Mouse (Mus musculus) testis, adult 2 months (tissue): Measurements from ENCODE around the gene Vps51. TPM values are rescaled to one million over a fixed set of nuclear protein-coding genes. Genes with fewer than 3 reads are reported as not detected.

Source experiments
- H3K27ac ChIP-seq: fragments of 200-500 bp; 2 replicates; pipeline ENCODE4 v1.5.1; 2012; ENCODE audit warnings: low read depth, low read length; ENCODE audit not compliant: control insufficient read depth, insufficient read depth
- H3K27me3 ChIP-seq: fragments of 200-500 bp; 2 replicates; pipeline ENCODE4 v1.6.1; 2012; ENCODE audit warnings: mild to moderate bottlenecking, low read length, moderate library complexity; ENCODE audit not compliant: control insufficient read depth, insufficient read depth
- H3K36me3 ChIP-seq: fragments of 200-500 bp; 2 replicates; pipeline ENCODE4 v1.6.1; 2012; ENCODE audit warnings: mild to moderate bottlenecking, low read length; ENCODE audit not compliant: control insufficient read depth, insufficient read depth
- H3K4me1 ChIP-seq: fragments of 200-500 bp; 2 replicates; pipeline ENCODE4 v1.6.1; 2012; ENCODE audit warnings: low read length; ENCODE audit not compliant: control insufficient read depth, insufficient read depth
- H3K4me3 ChIP-seq: fragments of 200-500 bp; 2 replicates; pipeline ENCODE4 v1.5.1; 2012; ENCODE audit warnings: low read depth, mild to moderate bottlenecking, low read length, moderate library complexity, mixed read lengths; ENCODE audit not compliant: control insufficient read depth
- CTCF ChIP-seq: fragments of 200-500 bp; IDR thresholded peaks from 2 replicates; pipeline ENCODE4 v1.5.1; 2012; ENCODE audit warnings: low read depth, mild to moderate bottlenecking, inconsistent platforms, low read length, moderate library complexity; ENCODE audit not compliant: control insufficient read depth, insufficient read depth, insufficient replicate concordance
- POLR2A ChIP-seq: fragments of 200-500 bp; IDR thresholded peaks from 2 replicates; pipeline ENCODE4 v1.6.1; 2012; ENCODE audit warnings: low read depth, mild to moderate bottlenecking, inconsistent platforms, low read length, moderate library complexity; ENCODE audit not compliant: control insufficient read depth
- polyA plus RNA-seq: library from polyadenylated mRNA; depleted of rRNA; stranded (reverse); fragments of >200 nt; gene quantifications from 2 replicates; pipeline ENCODE4 v1.2.3, GENCODE M21; 2012; rRNA removed

Vps51 gene
- polyA plus RNA-seq, 1 experiment, result 52.1 TPM

GRCm38 (mm10) chr19:6030520-6031280, 46.3 kb downstream of the Vps51 start:
- Histone ChIP-seq H3K4me3 (no peak overlapping the region), H3K27ac (no peak overlapping the region), H3K36me3 (no peaks in the 10 kb centered on the region), H3K4me1 (peaks cover 2% of the 10 kb centered on the region; the same call in 1 of the 2 replicates), H3K27me3 (no peaks in the 10 kb centered on the region)
- TF ChIP-seq CTCF (no peak), POLR2A (no peak)

GRCm38 (mm10) chr19:6029426-6029825, 47.6 kb downstream of the Vps51 start:
- no peak overlapping the region for H3K27ac ChIP-seq
- H3K4me3 ChIP-seq, result no peak overlapping the region
- no peaks in the 10 kb centered on the region for H3K27me3 ChIP-seq
- peaks cover 2% of the 10 kb centered on the region; the same call in 1 of the 2 replicates for H3K4me1 ChIP-seq
- H3K36me3 ChIP-seq, result no peaks in the 10 kb centered on the region
- no peak for TF ChIP-seq CTCF
- TF ChIP-seq POLR2A, result no peak

GRCm38 (mm10) chr19:6028991-6029390, 48.0 kb downstream of the Vps51 start:
- Histone ChIP-seq H3K4me1 (peaks cover 2% of the 10 kb centered on the region; the same call in 1 of the 2 replicates), H3K27me3 (no peaks in the 10 kb centered on the region)
- TF ChIP-seq CTCF (no peak), POLR2A (no peak)

GRCm38 (mm10) chr19:6023930-6024329, 53.1 kb downstream of the Vps51 start:
- H3K4me3 ChIP-seq, result no peak overlapping the region
- no peak overlapping the region for H3K27ac ChIP-seq
- H3K27me3 ChIP-seq, result no peaks in the 10 kb centered on the region
- TF ChIP-seq POLR2A (no peak), CTCF (no peak)
- no peaks in the 10 kb centered on the region; the same call in 1 of the 2 replicates for H3K4me1 ChIP-seq
- H3K36me3 ChIP-seq, result no peaks in the 10 kb centered on the region

More at GRCm38 (mm10) chr19:6028991-6029390, 48.0 kb downstream of the Vps51 start:
- Histone ChIP-seq H3K36me3 (no peaks in the 10 kb centered on the region), H3K27ac (no peak overlapping the region), H3K4me3 (no peak overlapping the region)

- Histone ChIP-seq H3K27ac (no peak overlapping the region), H3K4me3 (no peak overlapping the region), H3K4me1 (no peaks in the 10 kb centered on the region; the same call in 1 of the 2 replicates), H3K36me3 (no peaks in the 10 kb centered on the region), H3K27me3 (no peaks in the 10 kb centered on the region)
- TF ChIP-seq CTCF, result no peak
- no peak for TF ChIP-seq POLR2A
Measured at GRCm38 (mm10) chr19:6023059-6023458, 54.0 kb downstream of the Vps51 start.

GRCm38 (mm10) chr19:6020276-6020675, 56.8 kb downstream of the Vps51 start:
- Histone ChIP-seq H3K4me1 (peaks cover 4% of the 10 kb centered on the region; the same call in 1 of the 2 replicates), H3K27ac (no peak overlapping the region), H3K27me3 (no peaks in the 10 kb centered on the region), H3K36me3 (no peaks in the 10 kb centered on the region), H3K4me3 (no peak overlapping the region)
- no peak for TF ChIP-seq POLR2A
- no peak for TF ChIP-seq CTCF

GRCm38 (mm10) chr19:6018142-6019089, 58.6 kb downstream of the Vps51 start:
- no peak overlapping the region for H3K27ac ChIP-seq
- peaks cover 4% of the 10 kb centered on the region; the same call in 1 of the 2 replicates for H3K4me1 ChIP-seq
- TF ChIP-seq CTCF, result peak; percentile 85; the same call in 1 of the 2 replicates
- TF ChIP-seq POLR2A, result no peak
- no peaks in the 10 kb centered on the region for H3K27me3 ChIP-seq
- no peaks in the 10 kb centered on the region for H3K36me3 ChIP-seq
- H3K4me3 ChIP-seq, result no peak overlapping the region

Other genes with a start within 250 kb of the Vps51 start
- 25.3 and 28.1 TPM in 2 replicates for gene Frmd8, start 202.0 kb downstream of the Vps51 start, polyA plus RNA-seq
- gene Slc25a45, start 199.4 kb downstream of the Vps51 start, polyA plus RNA-seq, result 20.1 and 26.1 TPM in 2 replicates
- 0.84 and 0.94 TPM in 2 replicates for gene Tigd3, start 183.1 kb downstream of the Vps51 start, polyA plus RNA-seq
- 63.6 and 69.2 TPM in 2 replicates for gene Dpf2, start 164.2 kb downstream of the Vps51 start, polyA plus RNA-seq
- gene Cdc42ep2, start 152.4 kb downstream of the Vps51 start, polyA plus RNA-seq, result 0.89 and 0.90 TPM in 2 replicates
- gene Pola2, start 113.0 kb downstream of the Vps51 start, polyA plus RNA-seq, result 31.4 and 32.0 TPM in 2 replicates
- 0.06 TPM in 1 of 2 replicates, not detected in the other for gene Slc22a20, start 91.1 kb downstream of the Vps51 start, polyA plus RNA-seq
- gene Capn1, start 61.3 kb downstream of the Vps51 start, polyA plus RNA-seq, result 2.5 and 3.4 TPM in 2 replicates
- 30.5 and 33.3 TPM in 2 replicates for gene Syvn1, start 30.7 kb downstream of the Vps51 start, polyA plus RNA-seq
- 9.5 and 9.8 TPM in 2 replicates for gene Mrpl49, start 19.4 kb downstream of the Vps51 start, polyA plus RNA-seq
- 605 and 748 TPM in 2 replicates for gene Fau, start 19.4 kb downstream of the Vps51 start, polyA plus RNA-seq
- 742 and 891 TPM in 2 replicates for gene Znhit2, start 16.0 kb downstream of the Vps51 start, polyA plus RNA-seq
- 26.0 and 26.5 TPM in 2 replicates for gene Tm7sf2, start 8.9 kb downstream of the Vps51 start, polyA plus RNA-seq
- 190 and 219 TPM in 2 replicates for gene Tmem262, start 2.8 kb upstream of the Vps51 start, polyA plus RNA-seq
- 3.5 and 5.6 TPM in 2 replicates for gene Gm28374, start 5.0 kb upstream of the Vps51 start, polyA plus RNA-seq
- gene Zfpl1, start 7.7 kb upstream of the Vps51 start, polyA plus RNA-seq, result 61.1 and 70.2 TPM in 2 replicates
- 20.9 and 22.0 TPM in 2 replicates for gene Cdca5, start 7.8 kb upstream of the Vps51 start, polyA plus RNA-seq
- 78.6 and 90.7 TPM in 2 replicates for gene AC131692.1, start 17.2 kb upstream of the Vps51 start, polyA plus RNA-seq
- 4.0 TPM in 2 replicates for gene Naaladl1, start 28.6 kb upstream of the Vps51 start, polyA plus RNA-seq
- 22.3 and 26.8 TPM in 2 replicates for gene Sac3d1, start 41.4 kb upstream of the Vps51 start, polyA plus RNA-seq
- gene Snx15, start 51.1 kb upstream of the Vps51 start, polyA plus RNA-seq, result 13.7 and 15.7 TPM in 2 replicates
- 0.83 and 1.1 TPM in 2 replicates for gene Batf2, start 63.8 kb upstream of the Vps51 start, polyA plus RNA-seq
- 61.5 and 65.5 TPM in 2 replicates for gene Arl2, start 64.3 kb upstream of the Vps51 start, polyA plus RNA-seq
- gene Majin, start 107.2 kb upstream of the Vps51 start, polyA plus RNA-seq, result 19.0 and 20.7 TPM in 2 replicates
- 3.8 and 4.3 TPM in 2 replicates for gene Gpha2, start 149.1 kb upstream of the Vps51 start, polyA plus RNA-seq
- 4.6 TPM in 2 replicates for gene Ppp2r5b, start 158.6 kb upstream of the Vps51 start, polyA plus RNA-seq
- 40.2 and 40.5 TPM in 2 replicates for gene Atg2a, start 164.4 kb upstream of the Vps51 start, polyA plus RNA-seq
- gene Ehd1, start 199.5 kb upstream of the Vps51 start, polyA plus RNA-seq, result 521 and 642 TPM in 2 replicates
- 5.3 and 5.4 TPM in 2 replicates for gene Cdc42bpg, start 229.2 kb upstream of the Vps51 start, polyA plus RNA-seq